ENCODE assay signal across 29 mouse cellular contexts in genomic region chr14:104479751-104480150, GRCm38 (mm10). TPM values are rescaled to one million over a fixed set of nuclear protein-coding genes. Genes with fewer than 3 reads are reported as not detected.
"Had no signal": no experiment of that assay in that cellular context is flagged by ENCODE, and none has a peak within 500 bp of the region (broad histone marks: within the 10 kb centered on the region; RNA-seq: fewer than 3 reads in every experiment).

No protein-coding gene starts in this region.

- H3K9ac ChIP-seq: embryonic facial prominence, embryonic 12.5 days; embryonic facial prominence, embryonic 13.5 days; embryonic facial prominence, embryonic 15.5 days; forebrain, embryonic 12.5 days; forebrain, embryonic 13.5 days; forebrain, embryonic 15.5 days; forebrain, postnatal 0 days had no signal

- H3K4me2 ChIP-seq: embryonic facial prominence, embryonic 12.5 days; embryonic facial prominence, embryonic 13.5 days; embryonic facial prominence, embryonic 15.5 days; forebrain, embryonic 12.5 days; forebrain, embryonic 13.5 days; forebrain, embryonic 15.5 days had no signal

- H3K4me3 ChIP-seq: embryonic facial prominence, embryonic 10.5 days; embryonic facial prominence, embryonic 12.5 days; embryonic facial prominence, embryonic 13.5 days; embryonic facial prominence, embryonic 15.5 days; erythroblast, embryonic 14.5 days; forebrain, embryonic 10.5 days; forebrain, embryonic 12.5 days; forebrain, embryonic 13.5 days; forebrain, embryonic 15.5 days; gastrocnemius, adult 2 months; heart, adult 2 months had no signal

- H3K27ac ChIP-seq: embryonic facial prominence, embryonic 10.5 days; embryonic facial prominence, embryonic 12.5 days; embryonic facial prominence, embryonic 13.5 days; embryonic facial prominence, embryonic 15.5 days; forebrain, embryonic 10.5 days; forebrain, embryonic 12.5 days; forebrain, embryonic 13.5 days; forebrain, embryonic 15.5 days; gastrocnemius, adult 2 months; heart, adult 2 months had no signal

- DNase-seq: cerebellum, adult 2 months; cerebellum, adult 8-10 months; cerebellum, adult 9-10 months; cerebellum, adult 9-11 months; cerebellum, postnatal 10 days; cerebellum, postnatal 14 days; cerebellum, postnatal 25 days; cerebellum, postnatal 36 days; embryo, embryonic 11 days; forebrain, postnatal 0 days; gastrocnemius, adult 2 months; gastrocnemius, postnatal 10 days; gastrocnemius, postnatal 14 days; gastrocnemius, postnatal 25 days; gastrocnemius, postnatal 36 days; heart, adult 18-20 months; heart, adult 2 months had no signal

- ATAC-seq: forebrain, embryonic 13.5 days; forebrain, embryonic 14.5 days; forebrain, embryonic 15.5 days; forebrain, embryonic 16.5 days; forebrain, postnatal 0 days had no signal

- H3K4me1 ChIP-seq: embryonic facial prominence, embryonic 10.5 days; embryonic facial prominence, embryonic 12.5 days; embryonic facial prominence, embryonic 13.5 days; embryonic facial prominence, embryonic 15.5 days; forebrain, embryonic 10.5 days; forebrain, embryonic 12.5 days; forebrain, embryonic 13.5 days; forebrain, embryonic 15.5 days had no signal

- H3K9me3 ChIP-seq: embryonic facial prominence, embryonic 10.5 days; embryonic facial prominence, embryonic 12.5 days; embryonic facial prominence, embryonic 13.5 days; embryonic facial prominence, embryonic 15.5 days; forebrain, embryonic 10.5 days; forebrain, embryonic 12.5 days; forebrain, embryonic 13.5 days; forebrain, embryonic 15.5 days had no signal

RNA-seq across cellular contexts. Expression of gene Pou4f1, which starts 12.0 kb away (rescaled TPM):
- total RNA-seq: common myeloid progenitor, adult 5-6 weeks had no signal
- polyA plus RNA-seq: erythroblast, embryonic 14.5 days had no signal
